In the genomic region with DNA sequence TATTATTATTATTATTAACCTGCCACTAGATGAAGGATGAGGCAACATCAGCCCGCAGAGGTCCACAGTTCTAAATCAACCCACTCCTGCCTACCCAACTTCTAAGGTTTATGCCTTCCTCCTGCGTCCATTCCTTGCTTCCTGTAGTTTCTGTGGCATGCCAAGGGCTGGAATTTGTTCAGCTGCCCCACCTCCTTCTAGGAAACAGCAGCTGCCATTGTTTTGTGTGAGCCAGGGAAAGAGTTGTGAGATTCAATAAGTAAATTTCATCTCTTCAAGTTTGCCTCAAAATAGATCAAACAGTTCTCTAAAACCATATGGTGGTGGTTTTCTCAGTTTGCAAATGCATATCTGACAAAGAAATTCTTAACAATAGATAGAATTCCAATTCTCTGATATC, we compare ENCODE assay signal across 21 mouse cellular contexts. TPM values are rescaled to one million over a fixed set of nuclear protein-coding genes. Genes with fewer than 3 reads are reported as not detected.
"Had no signal": no experiment of that assay in that cellular context is flagged by ENCODE, and none has a peak within 500 bp of the region (broad histone marks: within the 10 kb centered on the region; RNA-seq: fewer than 3 reads in every experiment).

No protein-coding gene starts in this region.

- H3K27me3 ChIP-seq: limb, embryonic 15.5 days; liver, embryonic 12.5 days; lung, embryonic 15.5 days; midbrain, embryonic 12.5 days had no signal

- H3K9ac ChIP-seq: limb, embryonic 15.5 days; liver, embryonic 12.5 days; lung, embryonic 15.5 days; midbrain, embryonic 12.5 days had no signal

- H3K4me1 ChIP-seq: limb, embryonic 15.5 days; liver, embryonic 12.5 days; midbrain, embryonic 12.5 days had no signal

- H3K36me3 ChIP-seq: limb, embryonic 15.5 days; liver, embryonic 12.5 days; lung, embryonic 15.5 days; midbrain, embryonic 12.5 days had no signal

- H3K4me3 ChIP-seq: limb, embryonic 15.5 days; liver, embryonic 12.5 days; lung, embryonic 15.5 days; midbrain, embryonic 12.5 days had no signal

- H3K27ac ChIP-seq: limb, embryonic 15.5 days; liver, embryonic 12.5 days; lung, embryonic 15.5 days; midbrain, embryonic 12.5 days; stomach, postnatal 0 days had no signal

- H3K9me3 ChIP-seq: limb, embryonic 15.5 days; liver, embryonic 12.5 days; lung, embryonic 15.5 days; midbrain, embryonic 12.5 days had no signal

- H3K4me2 ChIP-seq: limb, embryonic 15.5 days; liver, embryonic 12.5 days; lung, embryonic 15.5 days; midbrain, embryonic 12.5 days had no signal

- DNase-seq: kidney, adult 8-10 months; kidney, postnatal 36 days; layer of hippocampus, adult 9-11 months; layer of hippocampus, postnatal 36 days; lung, postnatal 14 days; thymus, adult 18-20 months; thymus, postnatal 14 days had no signal

- ATAC-seq: intestine, postnatal 0 days; liver, embryonic 12.5 days; midbrain, embryonic 16.5 days had no signal

RNA-seq across cellular contexts. Expression of gene Olfr455, which starts 20.8 kb away (rescaled TPM):
- total RNA-seq: layer of hippocampus, adult 18-20 months; layer of hippocampus, postnatal 36 days; left cerebral cortex, postnatal 14 days; megakaryocyte-erythroid progenitor cell, adult 5-6 weeks had no signal
- polyA plus RNA-seq: intestine, postnatal 0 days; kidney, embryonic 16.5 days; limb, embryonic 11.5 days; limb, embryonic 15.5 days; liver, embryonic 12.5 days; liver, embryonic 16.5 days; lung, embryonic 15.5 days; midbrain, embryonic 12.5 days; midbrain, embryonic 16.5 days; neural tube, embryonic 14.5 days; stomach, postnatal 0 days had no signal

RNA-seq across cellular contexts. Expression of gene Tcaf3, which starts 29.3 kb away (rescaled TPM):
- total RNA-seq: layer of hippocampus, adult 18-20 months; layer of hippocampus, postnatal 36 days; left cerebral cortex, postnatal 14 days; megakaryocyte-erythroid progenitor cell, adult 5-6 weeks had no signal
- polyA plus RNA-seq: intestine, postnatal 0 days; kidney, embryonic 16.5 days; limb, embryonic 11.5 days; limb, embryonic 15.5 days; liver, embryonic 12.5 days; liver, embryonic 16.5 days; lung, embryonic 15.5 days; midbrain, embryonic 12.5 days; midbrain, embryonic 16.5 days; neural tube, embryonic 14.5 days; stomach, postnatal 0 days had no signal
